Mouse (Mus musculus): ENCODE measurements around the gene Ube2q2. TPM values are rescaled to one million over a fixed set of nuclear protein-coding genes. Genes with fewer than 3 reads are reported as not detected.
"Not testable (repeated sequence)": the region's sequence is repeated elsewhere in the genome, so short reads cannot be mapped to it uniquely, and the experiment has no call there.

Ube2q2 gene
- 10 to 100 TPM; 65.6 to 66.4 TPM for total RNA-seq (2021)

- DNase-seq (ENCODE audit: low spot score in 2 of 2), result peak; percentile 65 to 80
- intact Hi-C loops (cut with DNase I), result no loop called here
Observed at GRCm38 (mm10) chr9:55148854-55149498, at the start of gene Ube2q2. Gene Ube2q2, plus strand, starts transcription at chr9:55148854.

- intact Hi-C loops (cut with DNase I), result no loop called here
Observed at GRCm38 (mm10) chr9:55101117-55101516, 47.5 kb upstream of the Ube2q2 start.

GRCm38 (mm10) chr9:55102186-55102835, 46.3 kb upstream of the Ube2q2 start:
- DNase-seq (ENCODE audit: low spot score in 2 of 2), result no peak
- intact Hi-C loops (cut with DNase I), result no loop called here

More at GRCm38 (mm10) chr9:55101117-55101516, 47.5 kb upstream of the Ube2q2 start:
- DNase-seq (ENCODE audit: low spot score in 2 of 2), result no peak

DNA sequence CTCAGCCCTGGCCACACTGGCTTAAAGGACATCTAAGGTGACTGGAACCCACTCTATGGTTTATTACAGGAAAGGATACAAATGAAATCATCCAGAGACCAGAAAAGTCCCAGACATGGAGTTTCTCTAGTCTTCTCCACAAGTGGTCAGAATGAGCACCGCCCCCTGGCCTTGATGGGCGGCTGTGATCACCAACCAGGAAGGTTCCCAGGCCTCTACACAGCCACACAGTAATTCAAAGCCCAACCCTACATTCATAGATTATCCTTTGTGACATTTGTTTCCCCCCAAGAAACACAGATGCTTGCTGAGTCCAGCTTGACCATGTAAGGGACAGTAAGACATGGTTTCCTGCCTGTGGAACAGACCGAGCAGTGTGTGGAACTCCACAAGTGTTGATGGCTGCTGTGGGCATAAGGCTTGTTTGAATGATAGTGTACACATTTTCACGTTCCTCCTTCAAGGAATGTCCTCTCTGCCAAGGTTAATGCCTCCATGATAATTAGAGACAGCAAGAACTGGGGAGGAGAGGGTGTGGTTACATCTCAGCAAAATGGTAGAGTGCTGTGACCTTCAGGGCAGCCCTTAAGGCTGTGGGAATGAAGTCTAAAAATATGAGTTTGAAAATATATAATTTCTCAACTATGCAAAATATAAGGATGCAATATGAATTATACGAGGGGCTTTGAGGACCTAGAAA, 45.6 kb upstream of the Ube2q2 start:
- DNase-seq (ENCODE audit: low spot score in 2 of 2), result no peak
- intact Hi-C loops (cut with DNase I), result no loop called here

DNA sequence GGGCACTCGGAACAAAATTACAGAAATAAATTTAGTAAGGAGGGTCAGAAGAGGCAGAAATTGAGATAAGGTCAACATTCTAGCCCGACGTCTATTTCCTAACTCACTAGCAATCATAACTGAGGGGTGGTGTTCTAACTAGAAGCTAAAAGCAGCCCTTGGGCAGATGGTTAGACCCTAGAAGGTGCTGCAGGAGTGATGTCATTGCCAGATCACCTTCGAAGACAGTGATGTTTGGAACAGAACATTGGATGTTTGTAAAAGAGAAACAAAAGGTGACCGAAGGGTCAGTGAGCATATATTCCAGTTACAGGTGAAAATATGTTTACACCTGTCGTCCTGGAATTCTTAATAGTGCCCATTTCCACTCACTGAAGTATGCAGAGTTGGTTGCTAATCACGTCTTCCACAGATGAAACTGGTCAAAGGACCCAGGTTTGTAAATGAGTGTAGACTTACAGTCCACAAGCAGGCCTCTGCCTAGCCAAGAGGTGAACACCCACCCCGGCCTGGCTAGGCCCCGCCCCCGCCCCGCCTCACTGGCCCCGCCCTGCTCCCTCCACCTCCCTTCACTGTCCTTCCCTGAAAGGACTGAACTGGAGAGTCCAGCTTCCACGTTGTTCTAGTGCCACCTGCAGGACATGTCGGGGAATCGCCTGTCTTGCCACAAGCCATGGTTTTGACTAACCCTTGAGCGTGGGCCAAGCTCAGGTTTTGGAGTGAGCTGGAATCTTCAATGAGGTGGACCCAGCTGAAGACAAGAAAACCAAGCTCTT, 38.4 kb upstream of the Ube2q2 start:
- peak; percentile 76 to 77 for DNase-seq (ENCODE audit: low spot score in 2 of 2)
- intact Hi-C loops (cut with DNase I), result loop anchor here (1.0 kb wide), 1 partner anchor 86 kb away; no protein-coding TSS in a partner anchor

- not testable (repeated sequence) for DNase-seq (ENCODE audit: low spot score in 2 of 2)
- intact Hi-C loops (cut with DNase I), result loop anchor here (1.0 kb wide), 1 partner anchor 87 kb away; no protein-coding TSS in a partner anchor
Observed at GRCm38 (mm10) chr9:55110835-55111217, 37.8 kb upstream of the Ube2q2 start.

DNA sequence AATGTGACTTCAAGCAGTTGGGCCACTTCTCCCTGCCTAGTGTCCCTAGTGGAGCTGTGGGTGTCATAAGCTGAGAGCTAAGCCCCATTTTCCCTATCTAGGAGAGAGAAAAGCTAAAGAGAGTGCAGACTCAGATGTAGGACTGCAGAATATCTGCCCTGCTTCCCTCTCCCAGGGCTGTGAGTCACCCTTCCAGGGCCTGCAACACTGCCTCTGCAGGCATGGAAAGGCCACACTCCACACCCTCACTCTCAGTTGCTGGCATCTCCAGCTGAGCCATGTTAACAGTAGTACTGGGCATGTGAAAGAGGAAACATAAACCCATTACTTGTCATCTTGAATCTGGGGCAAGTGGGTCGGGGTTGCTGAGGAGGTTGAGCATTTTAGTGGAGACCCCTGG, 33.9 kb upstream of the Ube2q2 start:
- no peak for DNase-seq (ENCODE audit: low spot score in 2 of 2)
- intact Hi-C loops (cut with DNase I), result loop anchor here (5.0 kb wide), 1 partner anchor 32 kb away; no protein-coding TSS in a partner anchor

- intact Hi-C loops (cut with DNase I), result loop anchor here (5.0 kb wide), 1 partner anchor 35 kb away; no protein-coding TSS in a partner anchor
- no peak for DNase-seq (ENCODE audit: low spot score in 2 of 2)
Observed at GRCm38 (mm10) chr9:55117293-55118055, 31.2 kb upstream of the Ube2q2 start.

GRCm38 (mm10) chr9:55122586-55122985, 26.1 kb upstream of the Ube2q2 start:
- intact Hi-C loops (cut with DNase I), result no loop called here
- no peak for DNase-seq (ENCODE audit: low spot score in 2 of 2)

- no peak for DNase-seq (ENCODE audit: low spot score in 2 of 2)
Observed at GRCm38 (mm10) chr9:55125735-55126134, 22.9 kb upstream of the Ube2q2 start.

GRCm38 (mm10) chr9:55126295-55126694, 22.4 kb upstream of the Ube2q2 start:
- DNase-seq (ENCODE audit: low spot score in 2 of 2), result no peak
- intact Hi-C loops (cut with DNase I), result no loop called here

More at GRCm38 (mm10) chr9:55125735-55126134, 22.9 kb upstream of the Ube2q2 start:
- intact Hi-C loops (cut with DNase I), result no loop called here

- intact Hi-C loops (cut with DNase I), result no loop called here
- DNase-seq (ENCODE audit: low spot score in 2 of 2), result no peak
Observed at GRCm38 (mm10) chr9:55131851-55132250, 16.8 kb upstream of the Ube2q2 start.

DNA sequence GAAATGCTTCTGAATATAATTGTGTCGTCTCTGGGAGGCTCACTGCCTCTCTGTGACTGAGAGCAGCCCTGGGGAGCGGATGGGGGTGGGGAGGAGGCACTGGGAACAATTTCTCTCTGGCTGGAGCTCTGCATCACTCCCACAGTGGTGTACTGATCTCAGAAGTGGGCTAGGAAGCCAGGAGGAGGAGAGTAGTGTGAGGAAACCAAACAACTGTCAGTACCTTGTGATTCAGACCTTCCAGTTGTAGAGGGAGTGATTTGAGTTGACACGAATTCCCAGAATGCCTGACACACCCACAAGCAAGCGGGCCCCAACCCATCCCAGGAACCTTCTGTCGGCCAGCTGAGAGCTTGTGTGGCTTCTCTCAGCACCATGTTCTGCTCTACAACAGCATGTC, 12.1 kb upstream of the Ube2q2 start:
- intact Hi-C loops (cut with DNase I), result no loop called here
- DNase-seq (ENCODE audit: low spot score in 2 of 2), result peak; percentile 30 to 48

GRCm38 (mm10) chr9:55137112-55137511, 11.5 kb upstream of the Ube2q2 start:
- no peak for DNase-seq (ENCODE audit: low spot score in 2 of 2)
- intact Hi-C loops (cut with DNase I), result no loop called here

DNA sequence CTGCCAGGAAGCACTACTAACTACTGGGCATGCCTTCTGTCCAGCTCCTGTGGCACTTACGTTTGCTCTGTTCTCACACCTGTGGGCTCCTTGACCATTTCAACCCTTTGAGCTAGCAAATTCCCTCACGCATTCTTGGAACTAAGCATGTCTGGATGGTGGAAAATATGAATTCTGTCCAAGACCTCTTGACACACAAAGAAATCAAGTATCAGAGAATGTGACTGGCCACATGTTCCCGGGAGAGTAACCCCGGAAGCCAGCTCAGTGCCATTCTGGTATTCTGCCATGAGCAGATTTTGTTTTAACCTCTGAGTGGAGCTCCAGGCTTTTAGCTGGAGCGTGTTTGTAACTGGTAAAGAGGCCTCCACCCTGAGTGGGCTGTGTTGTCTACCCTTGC, 8.7 kb upstream of the Ube2q2 start:
- no peak for DNase-seq (ENCODE audit: low spot score in 2 of 2)
- intact Hi-C loops (cut with DNase I), result no loop called here

DNA sequence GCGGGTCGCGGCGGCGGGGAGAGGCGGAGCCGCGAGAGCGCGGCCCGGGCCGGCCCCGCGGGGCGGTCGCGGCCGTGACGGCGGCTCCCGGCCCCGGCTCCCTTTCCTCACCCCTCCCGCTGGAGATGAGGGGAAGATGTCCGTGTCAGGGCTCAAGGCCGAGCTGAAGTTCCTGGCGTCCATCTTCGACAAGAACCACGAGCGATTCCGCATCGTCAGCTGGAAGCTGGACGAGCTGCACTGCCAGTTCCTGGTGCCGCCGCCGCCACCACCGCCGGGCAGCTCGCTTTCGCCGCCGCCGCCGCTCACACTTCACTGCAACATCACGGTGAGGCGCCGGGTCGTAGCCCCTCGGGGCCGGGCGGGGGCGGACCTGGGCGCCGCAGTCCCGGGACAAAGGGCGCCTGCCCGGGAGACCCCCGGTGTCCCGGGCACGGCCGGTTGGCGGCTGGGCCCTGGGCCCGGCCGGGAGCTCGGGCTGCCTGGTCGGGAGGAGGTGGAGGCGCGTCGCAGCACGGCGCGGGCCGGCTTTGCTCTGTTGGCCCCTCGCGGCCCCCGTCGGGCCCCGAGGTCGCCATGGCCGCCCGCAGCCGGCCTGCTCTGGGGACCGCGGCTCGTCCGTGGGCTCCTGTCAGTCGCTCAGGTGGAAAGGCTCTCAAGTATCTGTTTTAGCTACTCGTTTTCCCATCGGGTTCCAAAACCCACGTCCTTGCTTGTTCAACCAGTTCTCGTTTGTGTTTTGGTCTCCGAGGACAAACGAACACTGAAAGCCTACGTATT, 1.0 kb downstream of the Ube2q2 start:
- DNase-seq (ENCODE audit: low spot score in 2 of 2), result peak in 1 of 2 experiments; percentile 61
- intact Hi-C loops (cut with DNase I), result no loop called here

- intact Hi-C loops (cut with DNase I), result no loop called here
- no peak for DNase-seq (ENCODE audit: low spot score in 2 of 2)
Observed at GRCm38 (mm10) chr9:55150279-55150726, 1.6 kb downstream of the Ube2q2 start.

GRCm38 (mm10) chr9:55151096-55151495, 2.4 kb downstream of the Ube2q2 start:
- DNase-seq (ENCODE audit: low spot score in 2 of 2), result no peak

More at GRCm38 (mm10) chr9:55151096-55151495, 2.4 kb downstream of the Ube2q2 start:
- intact Hi-C loops (cut with DNase I), result no loop called here
